Mouse (Mus musculus): ENCODE data around the gene Afap1l2. TPM values are rescaled to one million over a fixed set of nuclear protein-coding genes. Genes with fewer than 3 reads are reported as not detected.
A peak's percentile ranks its signal among the peaks of the same experiment; 100 is the strongest.

The Afap1l2 gene
- total RNA-seq, 2 experiments from 2014 or later, result 7.9 to 8.4 TPM

DNA sequence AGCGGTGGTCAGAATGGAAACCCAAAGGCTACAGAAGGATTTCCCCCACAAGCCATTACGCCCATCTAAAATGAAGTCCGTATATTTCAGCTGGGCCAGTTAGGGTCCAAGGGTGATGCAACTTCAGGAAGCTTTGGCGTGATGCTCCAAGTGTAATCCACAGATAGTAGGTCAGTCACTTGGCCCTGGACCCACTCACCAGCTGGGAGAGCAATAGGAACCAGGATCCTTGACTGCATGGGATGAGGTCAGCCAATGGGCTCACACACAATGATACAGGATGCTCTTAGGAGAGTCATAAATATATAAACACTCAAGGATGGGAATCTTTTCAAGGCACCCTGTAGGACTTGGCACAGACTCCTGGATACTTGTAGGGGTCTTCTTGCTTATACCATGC, 3.0 kb downstream of the Afap1l2 start:
- DNase-seq (ENCODE audit: extremely low spot score in 1 of 2, low spot score in 2 of 2), result no peak
- intact Hi-C loops (cut with DNase I), result loop anchor here (5.0 kb wide), 1 partner anchor 33 kb away; no protein-coding TSS in a partner anchor
- no peak overlapping the region for H3K4me3 ChIP-seq
- H3K27ac ChIP-seq, result no peak overlapping the region
- no peak for TF ChIP-seq CTCF (IDR thresholded peaks at IDR 0.05)

GRCm38 (mm10) chr19:57003460-57003810, 4.6 kb downstream of the Afap1l2 start:
- DNase-seq (ENCODE audit: extremely low spot score in 1 of 2, low spot score in 2 of 2), result peak in 1 of 2 experiments; percentile 14
- H3K27ac ChIP-seq, result no peak overlapping the region; the same call in 1 of the 2 replicates
- no peak for TF ChIP-seq CTCF (IDR thresholded peaks at IDR 0.05)

DNA sequence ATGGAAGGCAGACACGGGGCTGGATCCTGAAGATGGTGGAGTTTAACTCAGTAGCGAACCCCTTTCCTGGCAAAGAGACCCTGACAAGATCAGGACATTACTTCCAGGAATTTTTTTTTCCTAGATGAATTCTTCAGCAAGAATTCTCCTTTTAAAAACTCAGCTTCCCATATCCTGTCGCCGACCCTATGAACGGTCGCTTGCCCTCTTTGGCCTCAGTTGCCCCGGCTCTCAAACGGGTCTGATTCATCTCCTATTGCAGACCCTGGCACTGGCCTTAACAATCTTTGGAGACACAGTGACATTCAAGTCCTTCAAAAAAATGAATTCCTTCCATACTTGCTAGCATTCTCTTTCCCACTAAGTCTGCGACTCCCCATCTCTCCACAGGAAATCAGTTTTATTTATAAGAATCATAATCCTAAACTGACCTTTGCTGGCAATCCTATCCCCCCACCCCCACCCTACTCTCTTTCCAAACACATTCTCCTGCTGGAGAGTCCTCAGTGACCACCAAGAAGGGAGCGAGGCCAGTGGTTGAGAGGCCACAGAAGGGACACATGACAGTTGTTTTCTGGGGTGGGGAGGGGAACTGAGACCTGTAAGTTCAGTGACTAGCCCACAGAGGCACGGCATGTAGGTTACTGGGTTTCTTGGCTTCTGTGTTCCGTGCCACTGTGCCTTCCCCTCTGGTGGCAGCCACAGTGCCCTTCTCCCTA, 5.1 kb downstream of the Afap1l2 start:
- TF ChIP-seq CTCF (IDR thresholded peaks at IDR 0.05), result no peak
- intact Hi-C loops (cut with DNase I), result no loop called here
- no peak overlapping the region; the same call in 1 of the 2 replicates for H3K27ac ChIP-seq
- no peak overlapping the region for H3K4me3 ChIP-seq
- no peak for DNase-seq (ENCODE audit: extremely low spot score in 1 of 2, low spot score in 2 of 2)

More at GRCm38 (mm10) chr19:57003460-57003810, 4.6 kb downstream of the Afap1l2 start:
- intact Hi-C loops (cut with DNase I), result no loop called here
- H3K4me3 ChIP-seq, result no peak overlapping the region

- intact Hi-C loops (cut with DNase I), result no loop called here
- no peak overlapping the region for H3K27ac ChIP-seq
- no peak for DNase-seq (ENCODE audit: extremely low spot score in 1 of 2, low spot score in 2 of 2)
- no peak for TF ChIP-seq CTCF (IDR thresholded peaks at IDR 0.05)
- H3K4me3 ChIP-seq, result no peak overlapping the region
Measured at GRCm38 (mm10) chr19:57001926-57002325, 6.1 kb downstream of the Afap1l2 start.

GRCm38 (mm10) chr19:57000592-57000991, 7.4 kb downstream of the Afap1l2 start:
- intact Hi-C loops (cut with DNase I), result no loop called here
- Histone ChIP-seq H3K4me3 (no peak overlapping the region), H3K27ac (no peak overlapping the region)
- DNase-seq (ENCODE audit: extremely low spot score in 1 of 2, low spot score in 2 of 2), result no peak
- TF ChIP-seq CTCF (IDR thresholded peaks at IDR 0.05), result no peak

- DNase-seq (ENCODE audit: extremely low spot score in 1 of 2, low spot score in 2 of 2), result no peak
- Histone ChIP-seq H3K4me3 (no peak overlapping the region), H3K27ac (no peak overlapping the region)
- intact Hi-C loops (cut with DNase I), result no loop called here
- no peak for TF ChIP-seq CTCF (IDR thresholded peaks at IDR 0.05)
Measured at GRCm38 (mm10) chr19:56999781-57000180, 8.2 kb downstream of the Afap1l2 start.

DNA sequence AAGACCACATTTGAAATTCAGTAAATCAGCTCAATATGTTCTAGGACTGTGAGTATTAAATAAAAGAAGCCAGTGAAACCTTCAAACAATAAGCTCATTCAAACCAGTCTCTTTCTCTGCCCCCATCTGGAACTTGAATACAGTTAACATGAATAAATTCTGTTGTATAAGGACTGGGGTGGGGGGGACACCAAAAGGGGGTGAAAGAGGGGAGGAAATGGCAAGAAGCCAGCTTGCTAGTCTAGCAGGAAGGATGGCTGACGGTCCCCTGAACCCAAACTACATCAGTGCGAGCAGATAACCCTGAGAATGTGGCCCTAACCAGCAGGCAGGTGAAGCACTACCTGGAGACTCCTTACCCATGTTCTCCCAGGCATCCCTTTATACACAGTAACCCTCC, 9.1 kb downstream of the Afap1l2 start:
- intact Hi-C loops (cut with DNase I), result no loop called here
- no peak overlapping the region for H3K27ac ChIP-seq
- TF ChIP-seq CTCF (IDR thresholded peaks at IDR 0.05), result no peak
- DNase-seq (ENCODE audit: extremely low spot score in 1 of 2, low spot score in 2 of 2), result no peak
- no peak overlapping the region for H3K4me3 ChIP-seq

GRCm38 (mm10) chr19:56998331-56998730, 9.7 kb downstream of the Afap1l2 start:
- intact Hi-C loops (cut with DNase I), result no loop called here
- TF ChIP-seq CTCF (IDR thresholded peaks at IDR 0.05), result no peak
- Histone ChIP-seq H3K4me3 (no peak overlapping the region), H3K27ac (no peak overlapping the region)
- no peak for DNase-seq (ENCODE audit: extremely low spot score in 1 of 2, low spot score in 2 of 2)

- Histone ChIP-seq H3K4me3 (no peak overlapping the region), H3K27ac (no peak overlapping the region)
- no peak for DNase-seq (ENCODE audit: extremely low spot score in 1 of 2, low spot score in 2 of 2)
- no peak; the same call in 1 of the 2 replicates for TF ChIP-seq CTCF (IDR thresholded peaks at IDR 0.05)
- intact Hi-C loops (cut with DNase I), result no loop called here
Measured at GRCm38 (mm10) chr19:56997164-56997599, 10.8 kb downstream of the Afap1l2 start.

DNA sequence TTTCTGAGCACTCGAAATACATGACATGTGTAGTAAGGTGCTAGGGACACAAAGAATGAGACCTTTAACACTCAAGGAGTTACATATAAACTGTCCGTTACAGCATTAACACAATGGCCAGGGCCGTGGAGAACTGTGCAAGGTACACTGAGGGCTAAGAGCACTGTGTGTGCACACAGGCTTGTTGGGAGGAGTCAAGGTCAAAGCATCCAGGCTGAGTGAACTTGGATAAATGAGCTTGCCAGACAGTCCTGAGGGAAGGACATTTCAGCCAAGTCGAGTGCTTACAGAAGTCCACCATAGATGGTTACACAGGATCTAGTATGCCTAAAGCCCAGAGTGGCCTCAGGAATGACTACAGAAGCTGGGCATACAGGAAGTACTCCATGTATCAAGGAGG, 12.6 kb downstream of the Afap1l2 start:
- intact Hi-C loops (cut with DNase I), result no loop called here
- H3K27ac ChIP-seq, result no peak overlapping the region
- no peak overlapping the region for H3K4me3 ChIP-seq
- DNase-seq (ENCODE audit: extremely low spot score in 1 of 2, low spot score in 2 of 2), result no peak
- no peak for TF ChIP-seq CTCF (IDR thresholded peaks at IDR 0.05)

- DNase-seq (ENCODE audit: extremely low spot score in 1 of 2, low spot score in 2 of 2), result no peak
- Histone ChIP-seq H3K4me3 (no peak overlapping the region), H3K27ac (no peak overlapping the region)
- intact Hi-C loops (cut with DNase I), result no loop called here
- TF ChIP-seq CTCF (IDR thresholded peaks at IDR 0.05), result no peak
Measured at GRCm38 (mm10) chr19:56994653-56995052, 13.4 kb downstream of the Afap1l2 start.

- H3K27ac ChIP-seq, result no peak overlapping the region
- no peak for TF ChIP-seq CTCF (IDR thresholded peaks at IDR 0.05)
- no peak for DNase-seq (ENCODE audit: extremely low spot score in 1 of 2, low spot score in 2 of 2)
- intact Hi-C loops (cut with DNase I), result no loop called here
- H3K4me3 ChIP-seq, result no peak overlapping the region
Measured at GRCm38 (mm10) chr19:56993763-56994162, 14.3 kb downstream of the Afap1l2 start.

GRCm38 (mm10) chr19:56992978-56993545, 15.0 kb downstream of the Afap1l2 start:
- H3K4me3 ChIP-seq, result no peak overlapping the region
- intact Hi-C loops (cut with DNase I), result no loop called here
- no peak overlapping the region for H3K27ac ChIP-seq
- no peak for TF ChIP-seq CTCF (IDR thresholded peaks at IDR 0.05)
- DNase-seq (ENCODE audit: extremely low spot score in 1 of 2, low spot score in 2 of 2), result no peak
